Mouse (Mus musculus): ENCODE measurements around the gene Ptprm. TPM values are rescaled to one million over a fixed set of nuclear protein-coding genes. Genes with fewer than 3 reads are reported as not detected.

Ptprm gene
- total RNA-seq, 2 experiments from 2014 or later: 0.22 TPM; not detected in 1

GRCm38 (mm10) chr17:67152218-67152617 is 202.0 kb downstream of the Ptprm start:
- ATAC-seq (ENCODE audit: poor library complexity, severe bottlenecking): no peak

- no peak for ATAC-seq (ENCODE audit: poor library complexity, severe bottlenecking)
These were observed 203.8 kb downstream of the Ptprm start for GRCm38 (mm10) chr17:67150441-67150840.

- no peak for ATAC-seq (ENCODE audit: poor library complexity, severe bottlenecking)
These were observed 212.0 kb downstream of the Ptprm start for GRCm38 (mm10) chr17:67142183-67142756.

GRCm38 (mm10) chr17:67140502-67140901 is 213.8 kb downstream of the Ptprm start:
- no peak for ATAC-seq (ENCODE audit: poor library complexity, severe bottlenecking)

GRCm38 (mm10) chr17:67138981-67139380 is 215.3 kb downstream of the Ptprm start:
- no peak for ATAC-seq (ENCODE audit: poor library complexity, severe bottlenecking)

GRCm38 (mm10) chr17:67136876-67137275 is 217.4 kb downstream of the Ptprm start:
- ATAC-seq (ENCODE audit: poor library complexity, severe bottlenecking): no peak

GRCm38 (mm10) chr17:67136421-67136820 is 217.8 kb downstream of the Ptprm start:
- ATAC-seq (ENCODE audit: poor library complexity, severe bottlenecking): no peak

GRCm38 (mm10) chr17:67134235-67134634 is 220.0 kb downstream of the Ptprm start:
- no peak for ATAC-seq (ENCODE audit: poor library complexity, severe bottlenecking)

- no peak for ATAC-seq (ENCODE audit: poor library complexity, severe bottlenecking)
These were observed 220.7 kb downstream of the Ptprm start for GRCm38 (mm10) chr17:67133440-67134103.

- no peak for ATAC-seq (ENCODE audit: poor library complexity, severe bottlenecking)
These were observed 221.2 kb downstream of the Ptprm start for GRCm38 (mm10) chr17:67133026-67133425.

GRCm38 (mm10) chr17:67127530-67127929 is 226.7 kb downstream of the Ptprm start:
- no peak for ATAC-seq (ENCODE audit: poor library complexity, severe bottlenecking)

GRCm38 (mm10) chr17:67125596-67125995 is 228.7 kb downstream of the Ptprm start:
- no peak for ATAC-seq (ENCODE audit: poor library complexity, severe bottlenecking)

- no peak for ATAC-seq (ENCODE audit: poor library complexity, severe bottlenecking)
These were observed 230.0 kb downstream of the Ptprm start for GRCm38 (mm10) chr17:67124294-67124693.

- no peak for ATAC-seq (ENCODE audit: poor library complexity, severe bottlenecking)
These were observed 230.5 kb downstream of the Ptprm start for GRCm38 (mm10) chr17:67123722-67124121.

- ATAC-seq (ENCODE audit: poor library complexity, severe bottlenecking): no peak
These were observed 233.4 kb downstream of the Ptprm start for GRCm38 (mm10) chr17:67120863-67121262.

GRCm38 (mm10) chr17:67118676-67119340 is 235.4 kb downstream of the Ptprm start:
- no peak for ATAC-seq (ENCODE audit: poor library complexity, severe bottlenecking)

GRCm38 (mm10) chr17:67114842-67115241 is 239.4 kb downstream of the Ptprm start:
- no peak for ATAC-seq (ENCODE audit: poor library complexity, severe bottlenecking)

GRCm38 (mm10) chr17:67112679-67113078 is 241.6 kb downstream of the Ptprm start:
- no peak for ATAC-seq (ENCODE audit: poor library complexity, severe bottlenecking)

- no peak for ATAC-seq (ENCODE audit: poor library complexity, severe bottlenecking)
These were observed 248.1 kb downstream of the Ptprm start for GRCm38 (mm10) chr17:67106176-67106575.

GRCm38 (mm10) chr17:67102051-67102450 is 252.2 kb downstream of the Ptprm start:
- no peak for ATAC-seq (ENCODE audit: poor library complexity, severe bottlenecking)

- no peak for ATAC-seq (ENCODE audit: poor library complexity, severe bottlenecking)
These were observed 263.3 kb downstream of the Ptprm start for GRCm38 (mm10) chr17:67090997-67091396.

- ATAC-seq (ENCODE audit: poor library complexity, severe bottlenecking): no peak
These were observed 264.1 kb downstream of the Ptprm start for GRCm38 (mm10) chr17:67090153-67090552.
